Mouse (Mus musculus): ENCODE data around the gene Eps15l1.
A peak's percentile ranks its signal among the peaks of the same experiment; 100 is the strongest.

Gene Eps15l1

DNA sequence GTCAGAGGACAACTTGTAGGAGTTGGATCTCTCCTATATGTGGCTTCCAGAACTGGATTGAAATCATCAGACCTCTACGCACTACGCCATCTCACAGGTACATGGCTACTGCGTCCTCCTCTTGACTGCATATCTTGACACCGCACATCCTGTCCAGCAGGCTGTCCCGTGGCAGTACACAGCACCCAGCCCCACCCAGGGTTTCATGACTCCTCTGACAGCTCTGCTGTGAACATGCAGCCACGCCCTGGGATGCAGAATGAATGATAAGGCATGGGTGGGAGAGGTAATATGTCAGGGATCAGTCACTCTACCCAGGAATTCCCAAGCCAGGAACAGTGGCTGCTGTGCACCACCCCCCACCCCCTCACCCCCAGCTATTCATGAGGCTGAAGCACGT, 7.4 kb downstream of the Eps15l1 start:
- DNase-seq (ENCODE audit: low spot score) = no peak

DNA sequence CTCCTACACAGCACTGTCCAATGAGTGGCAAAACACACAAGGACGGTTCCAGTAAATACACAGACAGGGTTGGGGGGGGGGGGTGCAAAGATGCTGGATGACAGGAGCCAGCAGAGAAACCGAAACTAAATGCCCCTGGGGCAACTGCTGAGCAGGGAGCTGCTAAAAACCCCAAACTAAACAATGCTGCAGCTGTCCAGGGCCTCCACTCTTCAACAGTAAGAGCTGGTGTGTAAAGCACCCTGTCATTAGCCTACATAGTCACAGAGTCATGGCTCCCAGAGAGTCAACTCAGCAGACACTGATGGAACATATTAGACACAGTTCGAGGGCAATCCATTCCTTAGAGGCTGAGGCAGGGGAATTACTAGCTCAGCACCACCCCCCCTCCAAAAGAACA, 11.8 kb downstream of the Eps15l1 start:
- no peak for DNase-seq (ENCODE audit: low spot score)

DNA sequence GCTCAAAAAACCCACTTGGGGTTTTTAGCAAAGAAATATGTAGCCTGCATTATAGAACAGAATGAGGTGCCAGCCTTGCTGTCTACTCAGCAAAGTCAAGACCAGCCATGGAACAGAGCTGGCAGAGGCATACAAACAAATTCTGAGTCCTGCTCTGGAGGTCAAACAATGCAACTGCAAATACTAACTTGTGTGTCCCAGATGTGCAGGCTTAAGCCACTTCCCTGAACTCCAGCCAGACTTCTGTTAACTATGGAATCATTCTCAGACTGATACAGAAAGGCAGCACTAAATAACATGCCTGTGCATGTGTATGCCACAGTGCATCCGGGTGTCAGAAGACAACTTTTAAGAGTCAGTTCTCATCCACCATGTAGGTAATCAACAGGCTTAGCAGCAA, 13.4 kb downstream of the Eps15l1 start:
- no peak for DNase-seq (ENCODE audit: low spot score)

DNA sequence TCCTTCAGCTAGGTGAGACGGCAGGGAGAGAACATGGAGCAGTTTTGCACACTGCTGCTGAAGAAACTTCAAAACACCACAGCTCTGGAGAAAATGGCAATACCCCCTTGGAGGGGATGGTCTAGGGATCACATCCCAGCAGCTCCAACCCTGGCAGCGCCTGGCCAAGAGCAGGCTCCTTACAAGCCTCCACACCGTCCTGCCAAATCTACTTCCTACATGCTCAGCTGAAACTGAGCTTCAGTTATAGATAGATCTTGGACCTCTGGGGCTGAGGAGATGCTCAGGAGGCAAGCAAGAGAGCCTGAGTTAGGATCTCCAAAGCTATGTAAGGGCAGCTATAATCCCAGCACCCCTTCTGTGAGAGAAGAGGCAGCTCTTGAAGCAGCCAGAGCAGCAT, 18.3 kb downstream of the Eps15l1 start:
- no peak for DNase-seq (ENCODE audit: low spot score)

DNA sequence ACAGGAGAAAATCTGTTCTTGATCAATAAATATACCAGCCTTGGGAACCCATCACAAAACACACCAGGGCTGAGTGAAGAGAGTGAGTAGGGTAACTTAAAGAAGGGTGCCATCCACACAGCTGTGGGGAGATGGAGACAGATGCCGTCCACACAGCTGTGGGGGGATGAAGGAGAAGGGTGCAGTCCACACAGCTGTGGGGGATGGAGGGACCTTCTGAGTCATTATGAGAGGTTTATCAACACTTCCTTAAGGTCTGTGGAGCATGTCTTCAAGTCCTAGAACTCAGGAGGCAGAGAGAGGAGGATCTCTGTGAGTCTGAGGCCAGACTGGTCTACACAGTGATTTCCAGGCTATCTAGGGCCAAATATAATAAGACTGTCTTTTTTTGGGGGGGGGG, 19.9 kb downstream of the Eps15l1 start:
- no peak for DNase-seq (ENCODE audit: low spot score)

DNA sequence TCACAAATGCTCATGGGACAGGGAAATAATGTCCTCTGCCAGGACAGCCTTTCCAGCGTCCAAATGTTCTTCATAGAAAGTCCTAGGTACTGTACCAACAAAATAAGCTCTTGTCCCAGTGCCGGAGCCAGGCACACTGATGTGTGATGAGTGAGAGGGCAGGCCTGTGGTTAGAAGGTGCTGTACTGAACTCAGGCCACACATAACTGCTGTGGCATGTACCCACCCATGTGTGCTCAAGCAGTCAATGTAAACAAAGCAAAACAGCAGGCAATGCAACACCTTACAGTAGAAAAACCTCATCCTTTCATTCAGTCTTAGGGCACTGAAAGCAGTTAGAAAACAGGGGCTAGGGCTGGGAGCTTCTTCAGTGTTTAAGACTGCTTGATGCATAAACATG, 35.5 kb downstream of the Eps15l1 start:
- no peak for DNase-seq (ENCODE audit: low spot score)

DNA sequence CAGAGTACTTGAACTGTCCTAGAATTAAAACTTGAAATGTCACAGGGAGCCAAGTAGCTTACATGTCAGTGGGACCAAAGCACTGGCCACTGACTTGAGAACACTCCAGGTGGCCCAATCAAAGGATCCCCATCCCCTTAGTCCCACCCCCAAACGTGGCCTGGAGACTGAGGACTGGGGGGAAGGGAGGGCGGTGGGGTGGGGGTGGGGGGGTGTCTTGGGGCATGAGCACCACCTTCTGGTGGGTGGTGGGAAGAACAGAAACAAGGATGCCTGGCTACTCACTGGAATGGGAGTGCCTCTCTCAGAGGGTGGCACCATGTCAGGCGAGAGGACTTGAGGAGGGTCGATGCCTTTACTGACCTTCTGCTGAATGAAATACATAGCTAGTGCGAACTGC, 38.9 kb downstream of the Eps15l1 start:
- DNase-seq (ENCODE audit: low spot score) = no peak

DNA sequence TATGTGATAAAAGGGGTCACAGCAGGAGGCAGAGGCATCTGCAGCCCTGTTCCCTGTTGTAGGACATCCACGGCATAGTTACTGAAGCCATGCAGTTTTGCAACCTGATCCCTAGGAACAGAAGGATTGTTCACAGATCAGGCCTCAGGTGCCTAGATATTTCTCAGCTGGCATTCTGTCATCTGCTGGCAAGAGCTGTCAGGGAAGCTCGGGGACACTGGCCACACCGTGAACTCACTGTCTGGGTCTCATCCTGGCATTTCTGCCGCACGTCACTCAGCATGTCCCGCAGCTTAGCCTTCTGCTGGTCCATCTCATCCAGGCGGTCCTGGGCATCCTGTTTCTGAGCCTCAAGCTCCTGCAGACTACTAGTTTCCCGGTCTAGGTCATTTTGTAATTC, 40.6 kb downstream of the Eps15l1 start:
- no peak for DNase-seq (ENCODE audit: low spot score)

DNA sequence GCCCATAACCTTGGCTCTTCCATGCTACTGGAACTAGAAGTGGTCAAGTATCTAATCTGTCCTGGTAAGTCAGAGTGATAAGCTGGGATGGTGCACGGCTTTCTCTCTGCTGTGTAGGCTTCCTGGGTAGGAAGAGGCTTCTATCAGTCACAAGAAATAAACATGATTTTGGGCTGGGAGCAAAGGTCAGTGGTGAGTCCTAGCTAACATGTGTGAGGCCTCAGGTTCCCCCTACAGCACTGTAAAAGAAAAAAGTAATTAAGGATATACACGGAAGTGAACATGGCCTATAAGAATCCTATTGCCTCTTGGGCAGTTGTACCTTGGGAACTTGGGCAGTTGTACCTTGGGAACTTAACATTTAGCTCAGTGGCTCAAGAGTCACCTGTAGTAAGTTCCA, 44.4 kb downstream of the Eps15l1 start:
- no peak for DNase-seq (ENCODE audit: low spot score)

DNA sequence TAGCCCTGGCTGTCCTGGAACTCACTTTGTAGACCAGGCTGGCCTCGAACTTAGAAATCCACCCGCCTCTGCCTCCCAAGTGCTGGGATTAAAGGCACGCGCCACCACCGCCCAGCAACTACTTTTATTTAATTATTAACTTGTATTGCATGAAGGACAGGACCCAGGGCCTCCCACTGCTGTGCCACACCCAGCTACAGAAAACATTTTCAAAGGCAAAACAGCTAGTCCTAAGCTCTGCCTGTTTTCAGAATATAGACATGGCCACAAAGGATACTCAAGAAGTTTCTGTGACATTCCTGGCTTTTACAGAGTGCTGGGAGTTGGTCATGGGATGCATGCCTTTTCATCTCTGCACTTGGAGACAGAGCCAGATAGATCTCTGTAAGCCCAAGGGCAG, 45.0 kb downstream of the Eps15l1 start:
- DNase-seq (ENCODE audit: low spot score) = no peak

DNA sequence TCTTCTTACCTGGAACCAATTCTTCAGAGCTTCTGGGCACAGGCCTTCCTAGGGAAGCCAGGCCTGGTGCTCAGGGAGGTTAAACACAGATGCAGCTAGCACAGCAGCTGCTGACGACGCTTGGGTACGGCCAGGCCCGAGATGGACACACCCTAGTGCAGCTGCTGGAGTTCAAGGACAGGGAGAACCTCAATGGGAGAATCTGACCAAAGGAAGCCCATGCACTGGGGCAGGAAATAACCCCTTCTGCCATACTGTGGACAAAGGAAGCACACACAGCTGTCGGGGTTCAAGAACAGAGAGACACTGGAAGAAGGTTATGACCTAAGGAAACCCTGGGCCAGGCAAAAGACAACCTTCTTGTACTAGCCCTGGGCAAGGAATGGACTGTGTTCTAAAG, 46.1 kb downstream of the Eps15l1 start:
- DNase-seq (ENCODE audit: low spot score) = no peak

DNA sequence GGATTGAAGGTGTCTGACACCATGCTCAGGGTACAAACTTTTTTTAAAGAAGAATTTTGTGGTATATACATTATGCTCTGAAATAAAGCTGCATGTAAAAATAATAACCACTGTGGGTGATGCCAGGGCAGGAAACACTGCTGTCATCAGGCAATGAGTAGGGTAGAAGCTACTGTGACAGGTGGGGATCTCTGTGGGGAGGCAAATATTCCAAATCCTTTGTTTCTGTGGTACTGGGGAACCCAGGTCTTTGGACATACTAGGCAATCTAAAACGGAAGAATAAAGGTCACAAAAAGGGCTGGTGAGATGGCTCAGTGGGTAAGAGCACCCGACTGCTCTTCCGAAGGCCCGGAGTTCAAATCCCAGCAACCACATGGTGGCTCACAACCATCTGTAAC, 48.9 kb downstream of the Eps15l1 start:
- DNase-seq (ENCODE audit: low spot score) = no peak

DNA sequence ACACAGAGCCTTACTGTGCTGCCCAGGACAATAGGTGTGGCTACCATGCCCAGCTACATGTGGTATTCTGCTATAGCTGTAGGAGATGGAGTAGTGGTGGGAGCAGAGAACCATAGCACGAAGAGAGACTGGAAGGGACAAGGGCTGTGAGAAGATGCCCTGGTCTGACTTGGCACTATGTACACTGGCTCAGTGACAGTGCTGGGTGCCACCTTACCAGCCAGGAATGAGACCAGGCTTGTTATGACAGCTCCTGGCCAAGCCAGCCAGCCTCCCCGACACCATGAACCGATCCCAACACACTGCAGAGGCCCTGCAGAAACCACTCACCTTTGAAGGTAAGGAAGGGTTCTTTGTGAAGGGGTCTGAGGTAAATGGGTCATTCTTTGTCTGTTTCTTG, 49.9 kb downstream of the Eps15l1 start:
- DNase-seq (ENCODE audit: low spot score) = no peak

DNA sequence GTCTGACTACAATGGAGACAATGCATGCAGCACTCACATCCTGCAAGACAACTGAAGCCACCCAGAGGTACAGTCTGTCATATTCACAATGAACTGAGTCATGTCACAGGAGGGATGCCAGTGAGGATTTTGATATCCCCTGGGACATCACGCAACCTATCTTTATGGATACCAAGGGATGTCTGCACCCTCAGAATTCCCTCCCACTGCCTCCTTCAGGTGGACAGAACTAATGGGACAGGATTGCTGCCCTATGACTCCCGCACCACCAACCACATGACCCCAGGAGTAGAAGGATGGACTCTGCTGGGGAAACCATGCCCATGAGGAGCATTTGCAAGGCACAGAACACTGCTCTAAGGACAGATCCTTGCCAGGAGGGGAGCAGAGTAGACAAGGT, 54.8 kb downstream of the Eps15l1 start:
- no peak for DNase-seq (ENCODE audit: low spot score)

DNA sequence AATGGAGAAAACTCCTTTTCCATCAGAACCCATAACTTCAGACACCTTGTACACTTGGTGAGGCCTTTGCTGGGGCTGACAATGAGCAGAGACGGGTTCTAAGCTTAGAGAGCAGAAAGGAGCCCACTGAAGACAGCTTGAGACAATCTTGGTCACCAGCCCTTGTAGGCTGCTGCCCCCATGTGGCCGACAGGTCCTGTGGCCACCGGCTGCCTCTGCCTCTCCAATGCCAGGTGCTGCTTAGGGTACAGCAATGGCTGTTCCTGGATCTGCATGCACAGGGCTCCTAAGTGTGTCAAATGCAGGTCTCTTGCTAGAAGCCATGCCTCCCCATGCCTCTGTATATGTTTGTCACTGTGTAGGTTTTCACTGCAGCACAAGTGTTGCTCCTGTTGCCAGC, 55.4 kb downstream of the Eps15l1 start:
- DNase-seq (ENCODE audit: low spot score) = peak; percentile 90

DNA sequence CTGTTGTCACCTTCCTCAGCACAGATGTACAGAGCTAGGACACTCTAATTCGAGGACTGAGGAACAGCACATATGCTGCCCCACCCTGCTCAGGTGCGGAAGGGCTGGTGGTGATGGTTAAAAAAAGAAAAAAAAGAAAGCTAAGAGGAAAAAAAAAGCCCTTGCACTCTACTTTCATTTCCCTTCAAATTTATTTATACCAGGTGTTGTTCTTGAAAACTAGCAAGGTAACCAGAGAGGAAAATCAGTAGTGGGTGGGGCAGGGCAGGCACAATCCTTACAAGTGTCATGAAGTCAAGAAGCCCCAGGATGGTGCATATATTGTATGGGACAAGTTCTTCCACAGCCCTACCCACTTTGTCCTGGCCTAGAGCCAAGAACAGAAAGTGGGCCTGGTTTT, 56.2 kb downstream of the Eps15l1 start:
- no peak for DNase-seq (ENCODE audit: low spot score)

DNA sequence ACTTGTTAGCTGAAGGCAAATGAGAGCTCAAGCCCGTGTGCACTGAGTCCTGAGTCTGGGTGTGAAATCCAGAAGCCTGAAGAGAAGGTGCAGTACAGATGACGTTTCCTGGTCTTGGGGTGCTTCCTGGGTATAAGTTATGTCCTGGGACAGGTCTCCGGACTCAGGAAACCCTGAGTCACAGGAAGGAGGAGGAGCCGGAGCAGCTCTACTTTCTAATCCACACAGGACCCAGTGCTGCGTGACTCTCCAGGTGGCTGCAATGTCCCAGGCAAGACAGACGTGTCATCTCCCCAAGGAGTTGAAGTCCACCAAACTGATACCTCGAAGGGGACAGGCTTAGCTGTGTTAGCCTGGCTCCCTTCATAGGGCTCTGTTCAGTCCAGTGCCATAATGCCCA, 57.8 kb downstream of the Eps15l1 start:
- DNase-seq (ENCODE audit: low spot score) = no peak

DNA sequence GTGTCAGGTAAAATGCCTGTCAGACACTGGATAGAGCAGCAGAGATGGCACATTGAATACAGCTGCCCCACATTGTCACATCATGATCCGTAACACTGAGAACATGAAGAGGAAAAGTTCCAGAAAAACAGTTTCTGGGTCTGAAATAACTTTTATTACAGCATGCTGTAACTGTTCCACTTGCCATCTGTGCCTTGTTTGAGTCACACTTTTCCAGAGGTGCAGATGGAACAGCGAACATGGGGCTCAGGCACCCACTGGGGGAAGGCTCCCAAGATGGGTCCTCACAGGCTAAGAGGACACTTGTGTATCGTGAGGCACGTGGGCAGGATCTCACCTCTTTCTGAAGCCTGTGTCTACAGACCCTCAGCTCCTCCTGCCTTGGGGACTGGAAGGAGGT, 58.5 kb downstream of the Eps15l1 start:
- DNase-seq (ENCODE audit: low spot score) = no peak

DNA sequence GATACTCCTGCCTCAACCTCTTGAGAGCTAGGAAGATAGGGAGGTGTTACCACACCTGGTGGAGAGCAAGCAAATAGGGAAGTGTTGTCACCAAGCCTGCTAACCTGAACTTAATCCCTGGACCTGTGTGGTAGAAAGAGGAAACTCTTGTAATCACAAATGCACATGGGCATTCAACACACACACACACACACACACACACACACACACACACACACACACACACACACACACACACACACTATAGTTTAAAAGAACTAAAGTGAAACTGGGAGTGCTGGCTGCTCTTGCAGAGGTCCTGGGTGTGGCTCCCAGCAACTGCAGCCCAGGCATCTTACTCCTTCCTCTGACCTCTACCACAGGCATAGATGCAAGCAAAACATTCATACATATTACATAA, 61.1 kb downstream of the Eps15l1 start:
- peak; percentile 57 for DNase-seq (ENCODE audit: low spot score)

DNA sequence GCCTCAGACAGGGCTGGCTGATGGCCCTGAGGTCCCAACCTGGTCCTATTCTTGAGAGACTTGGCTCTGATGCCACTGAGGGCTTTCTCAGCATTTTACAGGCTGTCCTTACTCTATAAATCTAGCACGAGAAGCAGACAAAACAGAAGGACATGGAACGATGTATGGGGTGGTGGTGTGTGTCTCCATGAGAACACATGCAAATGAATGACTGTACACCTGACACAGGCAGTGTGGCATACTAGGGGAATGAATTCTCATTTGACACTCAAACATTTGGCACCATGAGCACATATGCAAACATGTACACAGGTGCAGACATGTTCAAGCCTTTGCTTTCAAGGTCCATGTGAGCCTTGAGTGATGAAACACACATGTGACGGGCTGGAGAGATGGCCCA, 64.7 kb downstream of the Eps15l1 start:
- no peak for DNase-seq (ENCODE audit: low spot score)

DNA sequence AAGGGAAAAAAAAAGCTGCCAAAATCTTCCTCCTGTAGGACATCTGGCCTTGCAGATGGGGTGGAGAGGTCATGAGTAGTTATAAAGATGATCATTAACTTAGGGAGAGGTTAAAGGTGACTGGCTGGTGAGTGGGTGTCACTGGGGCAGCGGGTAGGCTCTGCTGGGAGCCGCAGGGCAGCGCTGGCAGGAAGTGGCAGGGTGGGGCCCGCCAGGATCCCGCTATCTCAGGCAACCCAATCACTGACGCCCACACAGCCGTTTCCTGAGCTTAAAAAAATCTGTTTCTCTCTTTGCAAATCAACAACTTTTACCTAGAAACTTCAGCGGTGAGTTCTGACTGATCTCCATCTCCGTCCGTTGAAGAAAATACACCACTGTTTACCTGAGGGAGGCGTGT, 67.0 kb downstream of the Eps15l1 start:
- DNase-seq (ENCODE audit: low spot score) = peak; percentile 86

DNA sequence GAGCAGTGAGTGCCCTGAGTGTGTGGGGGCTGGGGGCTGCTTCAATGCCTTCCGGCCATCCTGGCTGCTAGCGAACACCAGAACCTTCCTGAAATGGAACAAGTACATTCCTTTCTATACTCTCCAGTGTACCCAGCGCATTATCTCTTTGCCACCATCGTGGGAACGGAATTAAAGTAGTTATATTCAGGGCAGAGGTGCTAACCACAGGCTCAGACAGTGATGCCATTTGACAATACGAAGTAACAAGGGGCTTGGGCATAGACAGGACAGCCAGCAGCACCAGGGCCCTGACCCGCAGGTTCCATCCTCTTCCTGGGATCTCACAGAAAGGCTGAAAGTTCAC, 67.6 kb downstream of the Eps15l1 start:
- no peak for DNase-seq (ENCODE audit: low spot score)

DNA sequence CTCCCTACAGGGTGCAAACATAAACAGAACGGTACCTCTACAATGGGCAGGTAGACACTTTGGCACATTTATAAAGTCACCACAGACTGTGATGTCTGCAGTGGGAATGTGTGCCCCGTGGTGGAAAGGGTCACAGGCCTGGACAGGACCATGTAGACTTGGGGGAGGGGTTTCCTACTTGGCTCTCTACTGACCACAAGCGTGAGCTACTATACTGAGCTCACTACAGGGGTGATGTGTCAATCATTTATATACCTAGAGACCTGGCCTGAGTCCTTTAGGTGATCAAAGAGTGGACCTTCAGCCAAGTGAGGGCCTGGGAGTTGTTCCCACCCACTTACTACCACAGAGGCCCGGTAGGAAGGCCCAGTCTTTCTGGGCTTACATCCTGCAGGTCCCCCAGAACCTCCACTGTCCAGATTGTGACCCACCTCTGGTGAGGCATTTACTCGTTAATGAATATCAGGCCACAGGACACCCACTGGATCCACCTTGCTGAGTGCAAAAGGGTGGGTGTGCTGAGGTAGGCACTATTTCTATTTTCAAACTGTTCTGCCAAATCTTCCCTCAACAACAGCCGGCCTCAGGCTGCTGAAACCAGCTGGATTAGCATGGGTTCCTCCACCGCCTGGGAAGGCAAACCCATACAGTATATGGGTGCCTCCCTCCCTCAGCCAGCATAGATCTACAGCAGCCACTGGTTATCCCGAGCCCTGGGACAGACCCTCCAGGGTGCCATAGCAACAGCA, 68.1 kb downstream of the Eps15l1 start:
- DNase-seq (ENCODE audit: low spot score) = no peak

DNA sequence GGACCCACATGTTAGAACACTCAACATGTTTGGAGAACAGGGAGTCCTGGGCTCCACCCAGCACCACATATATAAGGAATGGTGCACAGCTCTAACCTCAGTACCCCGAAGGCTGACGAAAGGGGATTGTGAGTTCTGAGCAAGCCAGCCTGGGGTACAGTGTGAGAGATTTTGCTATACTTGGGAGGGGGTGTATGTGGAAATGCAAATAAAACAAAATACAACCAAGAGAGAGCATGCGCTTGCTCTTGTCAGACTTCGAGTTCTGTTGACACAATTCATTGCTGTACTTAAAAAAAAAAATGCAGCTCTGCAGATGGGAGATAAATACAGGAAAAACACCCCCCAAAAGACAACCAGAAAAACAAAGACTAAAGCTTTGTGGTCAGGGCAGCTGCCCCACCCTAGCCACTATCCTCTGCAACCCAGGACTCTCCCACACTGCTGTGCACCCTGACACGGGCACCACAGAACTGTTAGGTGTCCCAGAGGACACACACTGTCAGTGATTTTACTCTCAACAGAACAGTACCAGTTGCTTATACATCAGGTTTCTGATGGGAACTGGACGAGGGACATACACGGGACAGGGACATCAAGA, 69.8 kb downstream of the Eps15l1 start:
- DNase-seq (ENCODE audit: low spot score) = peak; percentile 49

Measured in lung, postnatal 25 days (tissue).